Mouse (Mus musculus): ENCODE measurements at regions not wholly inside any gene's neighbourhood (a gene's known extent, or its start where the extent isn't known, plus 50 kb on each side); places are given as distances from the start of the nearest gene placed in this dataset.

- TF ChIP-seq CTCF (IDR thresholded peaks at IDR 0.05; ENCODE audit: control insufficient read depth, insufficient read depth, insufficient replicate concordance, low read depth, low read length): no peak
- TF ChIP-seq POLR2A (IDR thresholded peaks at IDR 0.05; ENCODE audit: control insufficient read depth, low read depth, low read length): no peak
Observed at GRCm38 (mm10) chr9:92667361-92667881, 125.4 kb downstream of the Plod2 start.

All from testis, adult 2 months (tissue).